Mouse (Mus musculus) heart, embryonic 10.5 days (tissue): ENCODE measurements around the gene Krt77. TPM values are rescaled to one million over a fixed set of nuclear protein-coding genes. Genes with fewer than 3 reads are reported as not detected.
A peak's percentile ranks its signal among the peaks of the same experiment; 100 is the strongest.

Experiments used
- DNase-seq: peaks from one replicate; pipeline ENCODE4 v3.0.0-alpha.2; 2017; ENCODE audit warnings: low spot score
- H3K27ac ChIP-seq: fragments of 300-500 bp; sonication (generic); 2 replicates; pipeline ENCODE4 v1.5.1; 2016; ENCODE audit warnings: mild to moderate bottlenecking
- H3K27me3 ChIP-seq: fragments of 300-500 bp; sonication (generic); 2 replicates; pipeline ENCODE4 v1.6.1; 2016; ENCODE audit warnings: mild to moderate bottlenecking; ENCODE audit not compliant: poor library complexity, insufficient read depth, severe bottlenecking
- H3K36me3 ChIP-seq: fragments of 300-500 bp; sonication (generic); 2 replicates; pipeline ENCODE4 v1.6.1; 2016; ENCODE audit warnings: mild to moderate bottlenecking, moderate library complexity
- H3K4me1 ChIP-seq: fragments of 300-500 bp; sonication (generic); 2 replicates; pipeline ENCODE4 v1.6.1; 2016; ENCODE audit warnings: mild to moderate bottlenecking
- H3K4me3 ChIP-seq: fragments of 300-500 bp; sonication (generic); 2 replicates; pipeline ENCODE4 v1.5.1; 2016; ENCODE audit warnings: mild to moderate bottlenecking, moderate library complexity
- H3K9me3 ChIP-seq: fragments of 300-500 bp; sonication (generic); 2 replicates; pipeline ENCODE4 v1.6.1; 2016; ENCODE audit warnings: mild to moderate bottlenecking, moderate library complexity
- WGBS: fragments of 180-500 bp; shearing (Covaris S2); methylation state at CpG from one replicate; pipeline ENCODE4 v1.1.7; 2016; 5-methylcytosine and 5-hydroxymethylcytosine counted together
- polyA plus RNA-seq: library from polyadenylated mRNA; unstranded; fragments of >200 nt; fragmentation: Nextera tagmentation; extraction: Ambion mirVana; gene quantifications from 2 replicates; pipeline ENCODE4 v1.2.1, GENCODE M21; 2016

The Krt77 gene
- polyA plus RNA-seq, 1 experiment from 2014 or later: 0.04 TPM

DNA sequence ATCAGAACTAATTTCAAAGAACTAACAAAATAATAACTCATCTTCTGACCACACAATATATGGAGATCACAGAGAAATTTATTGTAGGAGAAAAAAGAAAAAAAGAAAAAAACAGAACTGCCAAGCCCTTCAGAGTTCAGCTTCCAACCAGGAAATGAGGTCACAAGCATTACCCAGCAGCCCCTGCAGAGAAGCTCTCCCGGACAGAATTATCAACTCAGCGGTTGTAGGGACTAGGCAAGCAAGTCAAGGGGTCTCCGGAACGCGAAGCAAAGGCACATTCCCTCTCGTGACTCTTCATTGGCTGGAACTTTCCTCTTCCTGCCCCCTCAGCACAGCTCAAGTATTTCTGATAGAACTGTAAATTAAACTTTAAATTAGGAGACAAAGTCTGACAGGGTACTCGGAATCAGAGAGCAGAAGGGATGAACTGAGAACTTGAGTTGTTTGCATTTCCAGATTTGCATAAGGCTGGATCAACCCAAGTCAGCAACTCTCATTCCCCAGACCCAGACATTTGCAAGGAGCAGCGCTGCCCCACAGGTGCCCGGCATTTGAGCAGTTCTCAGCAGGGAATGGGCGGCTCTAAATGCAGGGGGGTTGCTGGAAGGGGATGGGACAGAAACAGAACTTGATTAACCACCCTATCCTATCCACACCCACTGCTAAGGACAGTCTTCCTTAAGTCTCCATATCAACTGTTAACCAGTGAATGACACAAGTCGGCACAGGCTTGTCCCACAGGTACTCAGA is 10.7 kb downstream of the Krt77 start:
- Histone ChIP-seq H3K27ac (0 out of 2 replicates have a peak overlapping the region, but pooled peaks have one; percentile 22), H3K36me3 (no peaks in the 10 kb centered on the region), H3K9me3 (no peaks in the 10 kb centered on the region), H3K4me3 (peak overlapping the region; percentile 67), H3K27me3 (peaks cover 89% of the 10 kb centered on the region), H3K4me1 (peaks cover 28% of the 10 kb centered on the region)
- DNase-seq: no peak
- WGBS: 3% methylated on average over 11 of the region's 11 CpGs

DNA sequence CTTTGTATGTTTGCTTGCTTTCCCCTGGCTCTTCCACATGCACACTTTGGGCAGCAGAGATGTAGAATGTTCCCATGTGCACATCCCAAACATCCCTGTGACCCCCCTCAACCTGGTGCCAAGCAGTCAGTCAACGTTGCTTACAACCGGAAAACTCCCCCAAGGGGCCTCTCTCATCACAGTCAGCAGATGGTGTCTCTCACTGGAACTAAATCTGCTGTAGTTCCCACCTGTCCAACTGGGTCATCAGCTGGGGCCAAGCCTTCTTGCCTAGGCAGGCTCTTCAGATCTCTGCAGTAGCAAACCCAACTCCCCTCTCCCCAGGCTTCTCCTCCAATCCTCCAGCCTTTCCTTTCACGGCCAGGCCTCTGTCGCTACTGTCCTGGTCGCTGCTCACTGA is 12.8 kb downstream of the Krt77 start:
- H3K36me3 ChIP-seq: no peaks in the 10 kb centered on the region
- peaks cover 99% of the 10 kb centered on the region for H3K27me3 ChIP-seq
- WGBS: 50% methylated on average over 5 of the region's 5 CpGs
- peaks cover 33% of the 10 kb centered on the region for H3K4me1 ChIP-seq
- DNase-seq: no peak
- H3K4me3 ChIP-seq: no peak overlapping the region
- H3K9me3 ChIP-seq: no peaks in the 10 kb centered on the region
- H3K27ac ChIP-seq: no peak overlapping the region

DNA sequence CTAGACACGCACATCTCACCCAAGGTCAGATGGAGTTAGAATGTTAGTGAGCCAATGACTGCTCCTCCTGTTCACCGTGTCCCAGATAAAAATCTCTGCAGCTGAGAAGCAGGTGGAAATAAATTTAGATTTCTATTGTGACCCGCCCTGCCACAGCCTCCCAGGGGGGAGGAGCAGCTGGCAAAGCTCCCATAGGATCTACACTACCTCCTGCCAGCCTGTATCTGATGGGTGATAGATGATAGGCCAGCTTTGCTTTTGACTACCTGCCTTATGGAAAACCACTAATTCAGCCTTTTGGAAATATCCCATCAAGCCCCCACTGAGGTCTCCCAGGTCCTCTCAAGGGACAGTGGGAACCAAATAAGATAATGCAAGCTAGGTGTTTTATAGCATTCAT is 13.8 kb downstream of the Krt77 start:
- DNase-seq: no peak
- WGBS: 57% methylated on average over 3 of the region's 3 CpGs
- peaks cover 33% of the 10 kb centered on the region for H3K4me1 ChIP-seq
- H3K27me3 ChIP-seq: peaks cover 99% of the 10 kb centered on the region
- H3K27ac ChIP-seq: no peak overlapping the region
- H3K9me3 ChIP-seq: no peaks in the 10 kb centered on the region
- no peak overlapping the region for H3K4me3 ChIP-seq
- no peaks in the 10 kb centered on the region for H3K36me3 ChIP-seq

DNA sequence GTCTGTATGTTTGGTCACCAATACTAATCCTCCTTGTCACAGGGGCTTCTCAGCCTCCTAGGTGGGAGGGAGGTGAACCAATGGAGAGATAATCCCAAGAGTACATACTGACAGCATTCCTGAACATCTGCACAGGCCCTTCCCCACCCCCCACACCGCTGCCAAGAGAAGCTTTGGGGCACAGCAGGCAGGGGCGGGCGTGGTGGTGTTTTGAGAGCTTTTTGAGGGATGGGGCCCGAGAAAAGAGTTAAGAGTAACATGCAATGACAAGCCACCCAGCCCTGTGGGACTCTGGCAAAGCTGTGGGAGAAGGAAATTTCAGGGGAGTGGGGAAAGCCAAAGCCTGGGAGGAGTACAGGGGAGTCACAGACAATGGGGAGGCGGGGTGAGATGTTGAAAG is 15.2 kb downstream of the Krt77 start:
- no peak for DNase-seq
- Histone ChIP-seq H3K9me3 (no peaks in the 10 kb centered on the region), H3K27me3 (peaks cover 97% of the 10 kb centered on the region), H3K4me3 (no peak overlapping the region), H3K27ac (no peak overlapping the region), H3K4me1 (peaks cover 20% of the 10 kb centered on the region), H3K36me3 (no peaks in the 10 kb centered on the region)
- WGBS: 9% methylated on average over 5 of the region's 5 CpGs

DNA sequence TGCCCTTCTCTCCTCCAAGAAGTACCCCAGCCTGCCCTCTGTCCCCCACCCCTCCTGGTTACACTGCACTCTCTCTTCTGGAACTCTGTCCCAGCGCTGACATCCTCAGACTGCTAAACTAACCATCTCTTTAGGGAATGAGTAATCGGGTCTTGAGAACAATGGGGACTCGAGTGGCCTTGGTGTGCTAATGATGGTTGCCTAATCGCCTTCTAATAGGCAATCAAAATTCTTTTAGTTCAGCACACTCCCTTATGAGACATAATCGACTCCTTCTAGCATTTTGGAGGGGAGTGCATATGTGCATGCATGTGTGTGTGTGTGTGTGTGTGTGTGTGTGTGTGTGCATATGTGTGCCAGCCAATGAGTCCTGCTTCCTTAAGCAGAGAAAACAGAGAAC is 16.9 kb downstream of the Krt77 start:
- Histone ChIP-seq H3K36me3 (no peaks in the 10 kb centered on the region), H3K27me3 (peaks cover 97% of the 10 kb centered on the region), H3K9me3 (no peaks in the 10 kb centered on the region), H3K4me1 (peaks cover 14% of the 10 kb centered on the region; the same call in 1 of the 2 replicates), H3K27ac (no peak overlapping the region), H3K4me3 (no peak overlapping the region)
- WGBS: 54% methylated on average over 5 of the region's 5 CpGs
- no peak for DNase-seq

DNA sequence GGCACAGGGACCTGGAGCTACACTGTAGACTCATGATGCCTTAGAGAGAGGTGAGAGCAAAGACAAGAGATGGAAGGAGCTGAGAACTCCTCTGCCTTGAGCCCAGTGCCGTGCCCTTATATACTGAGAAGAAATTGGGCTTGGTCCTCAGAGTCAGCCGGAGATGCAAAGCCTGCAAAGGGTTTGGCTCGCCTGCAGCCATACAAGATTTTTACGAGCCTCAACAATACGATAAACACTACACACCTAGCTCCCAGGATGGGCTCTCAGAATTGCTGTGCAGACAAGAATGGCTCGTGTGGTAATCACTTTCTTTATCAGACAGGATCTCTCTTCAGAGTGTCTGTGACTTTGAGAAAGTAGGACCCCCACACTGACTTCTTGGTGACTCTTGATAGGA is 18.8 kb downstream of the Krt77 start, which contains the start of gene Krt1:
Krt1 (minus strand) TSS at position 101 of the 400 bp plus-strand sequence.
- Histone ChIP-seq H3K4me3 (no peak within 1 kb of the TSS), H3K4me1 (peaks cover 21% of the 10 kb centered on the region), H3K36me3 (no peaks in the 10 kb centered on the region), H3K27ac (no peak within 1 kb of the TSS), H3K27me3 (peaks cover 92% of the 10 kb centered on the region), H3K9me3 (no peaks in the 10 kb centered on the region)
- no peak for DNase-seq
- 70% methylated on average over 6 of the region's 6 CpGs for WGBS

DNA sequence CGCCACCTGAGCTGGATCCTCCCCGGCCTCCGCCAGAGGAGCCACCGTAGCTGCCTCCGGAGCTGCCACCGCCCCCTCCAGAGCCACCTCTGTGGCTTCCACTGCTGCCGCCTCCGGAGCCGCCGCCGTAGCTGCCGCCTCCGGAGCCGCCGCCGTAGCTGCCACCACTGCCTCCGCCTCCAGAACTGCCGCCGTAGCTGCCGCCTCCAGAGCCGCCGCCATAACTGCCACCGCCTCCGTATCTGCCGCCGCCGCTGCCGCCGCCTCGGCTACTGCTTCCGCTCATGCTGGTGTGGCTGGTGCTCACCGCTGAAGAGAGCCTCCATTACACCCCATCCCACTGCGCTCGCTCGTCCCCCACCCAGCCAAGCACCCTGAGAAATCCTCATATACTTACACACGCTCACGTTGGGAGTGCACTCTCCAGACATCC is 23.5 kb downstream of the Krt77 start:
- H3K4me1 ChIP-seq: peaks cover 7% of the 10 kb centered on the region
- peaks cover 76% of the 10 kb centered on the region for H3K27me3 ChIP-seq
- WGBS: under 1% methylated on average over 37 of the region's 37 CpGs
- no peaks in the 10 kb centered on the region for H3K36me3 ChIP-seq
- DNase-seq: no peak
- no peaks in the 10 kb centered on the region for H3K9me3 ChIP-seq
- H3K27ac ChIP-seq: peak overlapping the region; percentile 83
- peak overlapping the region; percentile 66 for H3K4me3 ChIP-seq

DNA sequence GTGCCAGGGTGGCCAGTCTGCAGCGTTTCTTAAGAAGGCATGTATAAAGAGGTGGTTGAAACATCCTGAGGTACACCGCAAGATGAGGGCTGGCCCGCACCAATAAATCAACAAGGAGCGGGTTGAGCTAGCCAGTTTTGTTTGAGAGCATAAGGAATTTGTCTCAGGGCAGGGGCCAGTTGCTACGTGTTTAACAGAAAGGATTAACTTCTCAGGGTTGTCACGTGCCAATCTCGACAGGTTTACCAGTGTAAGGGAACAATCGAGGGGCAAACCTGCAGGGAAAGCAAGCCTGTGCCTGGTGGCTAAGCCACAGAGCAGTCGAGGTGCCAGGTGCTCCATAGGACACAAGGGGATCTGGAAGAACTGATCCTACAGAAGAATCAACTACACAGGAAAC is 26.3 kb downstream of the Krt77 start:
- whole genome bisulfite sequencing: 70% methylated on average over 9 of the region's 9 CpGs
- Histone ChIP-seq H3K9me3 (no peaks in the 10 kb centered on the region), H3K4me1 (peaks cover 7% of the 10 kb centered on the region), H3K27me3 (peaks cover 59% of the 10 kb centered on the region), H3K27ac (no peak overlapping the region), H3K36me3 (no peaks in the 10 kb centered on the region), H3K4me3 (no peak overlapping the region)
- no peak for DNase-seq

DNA sequence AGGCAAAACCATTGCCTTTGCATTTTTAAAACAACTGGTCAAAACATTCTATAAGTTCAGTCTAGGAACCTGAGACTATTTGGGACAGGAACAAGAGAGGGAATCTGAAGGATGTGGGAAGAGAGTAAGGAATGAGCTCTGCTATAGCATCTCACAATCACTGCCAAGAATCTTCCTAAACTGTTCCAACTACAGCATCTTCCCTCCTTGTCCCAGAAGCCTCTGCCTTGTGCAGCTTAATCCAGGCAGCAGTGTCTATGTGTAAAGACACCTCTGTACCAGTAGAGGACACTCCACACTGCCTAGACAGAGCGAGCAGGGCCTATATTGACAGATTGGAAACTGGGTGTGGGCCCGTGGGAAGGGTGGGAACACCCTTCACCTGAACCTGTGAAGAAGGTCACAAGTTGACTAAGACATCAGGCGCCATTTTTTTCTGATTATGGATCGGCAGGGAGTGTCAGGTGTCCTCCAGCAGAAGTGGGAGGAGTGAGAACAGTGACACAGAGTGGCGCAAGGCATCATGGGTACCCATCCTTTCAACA is 34.6 kb downstream of the Krt77 start:
- Histone ChIP-seq H3K4me1 (no peaks in the 10 kb centered on the region), H3K9me3 (no peaks in the 10 kb centered on the region), H3K4me3 (no peak overlapping the region), H3K27me3 (peaks cover 14% of the 10 kb centered on the region; the same call in 1 of the 2 replicates), H3K27ac (no peak overlapping the region), H3K36me3 (no peaks in the 10 kb centered on the region)
- WGBS: 60% methylated on average over 5 of the region's 5 CpGs
- no peak for DNase-seq

DNA sequence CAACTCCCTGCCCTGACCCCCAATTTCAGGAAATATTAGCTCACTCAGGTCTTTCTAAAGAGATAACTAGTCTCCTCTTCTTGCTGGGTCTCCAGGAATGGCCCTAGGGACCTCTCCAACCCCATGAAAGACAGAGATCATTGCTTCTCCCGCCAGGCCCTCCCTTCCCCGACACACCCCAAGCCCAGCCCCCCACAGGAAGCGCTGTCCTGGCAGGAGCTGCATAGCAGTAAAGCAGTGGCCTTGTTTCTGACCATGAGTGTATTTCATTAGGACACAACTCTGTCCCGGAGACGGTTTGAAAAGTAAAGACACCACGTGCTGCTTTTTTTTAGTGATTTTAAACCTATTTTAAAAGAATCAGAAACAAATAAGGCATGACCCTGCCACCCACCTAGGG is 36.4 kb downstream of the Krt77 start:
- DNase-seq: no peak
- Histone ChIP-seq H3K27me3 (peaks cover 5% of the 10 kb centered on the region; the same call in 1 of the 2 replicates), H3K4me3 (no peak overlapping the region), H3K36me3 (no peaks in the 10 kb centered on the region), H3K27ac (no peak overlapping the region), H3K9me3 (no peaks in the 10 kb centered on the region), H3K4me1 (no peaks in the 10 kb centered on the region)
- 45% methylated on average over 6 of the region's 6 CpGs for WGBS

DNA sequence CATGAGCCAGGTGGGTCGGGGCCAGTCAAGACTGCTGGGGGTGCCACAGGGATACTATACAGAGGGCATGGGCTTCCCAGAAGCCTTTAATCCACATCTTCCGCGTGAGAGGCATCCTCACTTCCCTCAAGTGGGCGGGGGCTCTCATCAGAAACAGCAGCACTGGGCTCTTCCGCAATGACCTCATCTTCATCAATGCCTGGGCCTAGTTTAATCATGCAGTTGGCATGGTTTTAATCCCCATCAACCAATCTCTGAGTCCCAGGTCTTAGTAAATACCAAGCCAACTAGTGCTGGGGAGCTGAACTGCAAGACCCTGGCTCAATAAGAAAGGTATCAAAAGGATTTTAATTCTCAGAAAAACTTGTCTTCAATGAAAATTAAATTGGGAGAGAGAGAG is 40.1 kb downstream of the Krt77 start:
- Histone ChIP-seq H3K4me1 (peaks cover 14% of the 10 kb centered on the region; the same call in 1 of the 2 replicates), H3K9me3 (no peaks in the 10 kb centered on the region), H3K36me3 (no peaks in the 10 kb centered on the region), H3K4me3 (no peak overlapping the region), H3K27ac (no peak overlapping the region), H3K27me3 (0 out of 2 replicates have a peak, but pooled peaks cover 14% of the 10 kb centered on the region)
- 69% methylated on average over 5 of the region's 5 CpGs for WGBS
- DNase-seq: no peak

DNA sequence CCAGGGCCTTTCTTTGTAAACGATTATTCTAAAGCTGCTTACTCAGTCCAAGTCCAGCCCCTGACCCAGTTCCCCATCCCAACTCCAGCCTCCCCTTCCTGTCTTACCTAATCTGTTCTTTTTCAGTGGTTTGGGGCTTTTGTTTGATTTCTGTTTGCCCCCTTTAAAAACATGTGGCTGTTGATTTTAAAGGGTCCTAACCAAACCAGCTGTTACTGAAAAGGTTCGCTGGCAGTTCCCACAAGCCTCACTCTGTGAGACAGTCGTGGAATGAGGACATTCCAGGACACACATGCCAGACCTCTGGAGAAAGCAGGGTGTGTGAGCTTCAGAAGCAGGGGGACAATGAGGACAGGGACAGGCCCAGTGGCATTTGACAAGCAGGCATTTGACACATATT is 47.7 kb downstream of the Krt77 start:
- H3K27me3 ChIP-seq: peaks cover 22% of the 10 kb centered on the region
- peaks cover 21% of the 10 kb centered on the region; the same call in 1 of the 2 replicates for H3K4me1 ChIP-seq
- H3K4me3 ChIP-seq: no peak overlapping the region
- no peaks in the 10 kb centered on the region for H3K9me3 ChIP-seq
- H3K27ac ChIP-seq: no peak overlapping the region
- WGBS: 25% methylated on average over 3 of the region's 3 CpGs
- H3K36me3 ChIP-seq: no peaks in the 10 kb centered on the region
- DNase-seq: no peak

DNA sequence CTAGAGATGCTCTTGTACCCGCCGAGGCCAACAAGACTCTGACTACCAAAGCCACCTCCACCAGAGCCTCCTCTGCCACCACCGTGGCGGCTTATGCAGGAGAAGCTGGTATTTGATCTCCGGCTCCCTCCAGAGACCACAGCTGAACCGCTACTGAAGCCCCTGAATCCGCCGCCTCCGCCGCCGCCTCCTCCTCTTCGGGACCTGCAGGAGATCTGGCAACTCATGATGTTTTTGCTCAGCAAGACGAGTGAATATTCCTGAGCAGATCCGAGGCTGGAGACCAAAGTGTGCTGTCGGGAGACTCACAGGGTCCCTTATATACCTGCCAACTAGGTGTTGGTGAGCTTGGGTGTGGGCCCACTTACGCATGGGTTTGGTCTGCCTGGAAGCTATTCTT is 51.6 kb downstream of the Krt77 start, which contains the start of gene Krt2:
Krt2 (minus strand) TSS at position 295 of the 400 bp plus-strand sequence.
- DNase-seq: no peak
- 60% methylated on average over 16 of the region's 16 CpGs for WGBS
- H3K9me3 ChIP-seq: no peaks in the 10 kb centered on the region
- H3K4me1 ChIP-seq: no peaks in the 10 kb centered on the region
- H3K27ac ChIP-seq: no peak within 1 kb of the TSS
- peaks cover 28% of the 10 kb centered on the region for H3K27me3 ChIP-seq
- H3K4me3 ChIP-seq: no peak within 1 kb of the TSS
- H3K36me3 ChIP-seq: no peaks in the 10 kb centered on the region
